Mouse (Mus musculus) liver, postnatal 0 days (tissue): Measurements from ENCODE around the gene Dscaml1. TPM values are rescaled to one million over a fixed set of nuclear protein-coding genes. Genes with fewer than 3 reads are reported as not detected.
A peak's percentile ranks its signal among the peaks of the same experiment; 100 is the strongest.

ENCODE experiments used
- ATAC-seq: fragments of 200-750 bp; cut with Nextera tagmentation; 2 replicates; pipeline ENCODE4 v1.8.0; 2017; ENCODE audit warnings: mild to moderate bottlenecking, moderate library complexity
- DNase-seq: peaks from one replicate; pipeline ENCODE4 v3.0.0-alpha.2; 2016
- H3K27ac ChIP-seq: fragments of 300-500 bp; sonication (generic); 2 replicates; pipeline ENCODE4 v1.5.1; 2014; ENCODE audit warnings: antibody characterized with exemption, moderate library complexity, mild to moderate bottlenecking, low read depth
- H3K27me3 ChIP-seq: fragments of 300-500 bp; sonication (generic); 2 replicates; pipeline ENCODE4 v1.6.1; 2014; ENCODE audit warnings: low read length, control low read depth, mixed read lengths; ENCODE audit not compliant: insufficient read depth
- H3K36me3 ChIP-seq: fragments of 300-500 bp; sonication (generic); replicated peaks from 2 replicates; pipeline ENCODE4 v1.6.1; 2014; ENCODE audit warnings: mild to moderate bottlenecking, control low read depth, low read length, moderate library complexity, mixed read lengths; ENCODE audit not compliant: insufficient read depth
- H3K4me1 ChIP-seq: fragments of 300-500 bp; sonication (generic); 2 replicates; pipeline ENCODE4 v1.6.1; 2014; ENCODE audit warnings: antibody characterized with exemption, mild to moderate bottlenecking, control low read depth; ENCODE audit not compliant: insufficient read depth
- H3K4me2 ChIP-seq: fragments of 300-500 bp; sonication (generic); 2 replicates; pipeline ENCODE4 v1.6.1; 2014; ENCODE audit warnings: low read depth, mild to moderate bottlenecking, low read length, moderate library complexity, mixed read lengths
- H3K4me3 ChIP-seq: fragments of 300-500 bp; sonication (generic); 2 replicates; pipeline ENCODE4 v1.5.1; 2014; ENCODE audit warnings: low read depth, low read length
- H3K9ac ChIP-seq: fragments of 300-500 bp; sonication (generic); replicated peaks from 2 replicates; pipeline ENCODE4 v1.6.1; 2014; ENCODE audit warnings: mild to moderate bottlenecking, moderate library complexity
- H3K9me3 ChIP-seq: fragments of 300-500 bp; sonication (generic); 2 replicates; pipeline ENCODE4 v1.6.1; 2016; ENCODE audit warnings: mild to moderate bottlenecking, control low read depth, low read length, mixed read lengths
- CTCF ChIP-seq: sonication (generic); IDR thresholded peaks from 2 replicates; pipeline ENCODE4 v1.5.1; 2016; ENCODE audit warnings: antibody characterized with exemption, low read depth
- EP300 ChIP-seq: IDR thresholded peaks from 2 replicates; pipeline ENCODE4 v1.6.1; 2016; ENCODE audit warnings: antibody characterized with exemption, low read depth, mild to moderate bottlenecking
- WGBS: fragments of 180-500 bp; shearing (Covaris S2); extraction: QIAGEN DNeasy Blood & Tissue Kit; methylation state at CpG from one replicate; pipeline ENCODE4 v1.1.7; 2014; ENCODE audit not compliant: insufficient replicate concordance; 5-methylcytosine and 5-hydroxymethylcytosine counted together
- polyA plus RNA-seq: library from polyadenylated mRNA; unstranded; fragments of >200 nt; fragmentation: Nextera tagmentation; extraction: Ambion mirVana; gene quantifications from 2 replicates; pipeline ENCODE4 v1.2.1, GENCODE M21; 2015

Dscaml1 gene
- polyA plus RNA-seq, 1 experiment from 2014 or later = not detected

GRCm38 (mm10) chr9:45386698-45387097 is 39.7 kb upstream of the Dscaml1 start:
- no peak for TF ChIP-seq CTCF
- TF ChIP-seq EP300 = no peak
- no peak for DNase-seq
- H3K27ac ChIP-seq = no peak overlapping the region
- ATAC-seq = no peak
- no peaks in the 10 kb centered on the region for H3K27me3 ChIP-seq
- H3K9me3 ChIP-seq = no peaks in the 10 kb centered on the region
- 34% methylated on average over 5 of the region's 5 CpGs for WGBS
- H3K36me3 ChIP-seq = no peaks in the 10 kb centered on the region
- H3K9ac ChIP-seq = no peak overlapping the region
- H3K4me1 ChIP-seq = peaks cover 3% of the 10 kb centered on the region; the same call in 1 of the 2 replicates
- no peak overlapping the region for H3K4me2 ChIP-seq
- H3K4me3 ChIP-seq = no peak overlapping the region

DNA sequence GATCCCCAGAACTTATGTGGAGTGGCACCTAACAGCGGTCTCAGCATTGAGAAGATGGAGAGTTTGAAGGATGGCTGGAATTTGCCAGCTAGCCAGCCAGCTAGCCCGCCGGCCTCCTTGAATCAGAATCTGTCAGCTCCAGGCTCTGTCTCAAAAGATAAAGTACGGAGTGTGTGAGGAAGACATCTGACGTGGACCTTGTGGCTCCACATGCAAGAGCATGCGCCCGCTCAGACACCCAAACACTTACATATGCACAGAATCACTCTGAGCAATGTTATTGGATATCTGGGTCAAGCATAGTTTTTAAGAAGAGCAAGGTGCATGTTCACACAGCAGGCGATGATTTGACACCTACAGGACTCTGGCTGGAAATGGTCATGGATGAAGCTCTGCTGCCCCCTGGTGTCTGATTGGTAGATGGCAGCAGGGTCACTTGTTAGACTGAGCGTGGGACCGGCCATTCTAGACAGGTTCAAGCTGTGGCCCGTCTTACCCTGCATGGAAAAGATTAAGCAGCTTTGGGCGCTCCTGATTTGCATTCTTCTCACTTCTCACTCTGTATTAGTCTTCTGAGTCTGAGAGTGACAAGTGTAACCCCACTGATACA is 37.9 kb upstream of the Dscaml1 start:
- TF ChIP-seq EP300 (no peak), CTCF (peak; percentile 98)
- Histone ChIP-seq H3K36me3 (no peaks in the 10 kb centered on the region), H3K4me3 (no peak overlapping the region), H3K27me3 (no peaks in the 10 kb centered on the region), H3K4me2 (no peak overlapping the region), H3K9me3 (no peaks in the 10 kb centered on the region), H3K27ac (no peak overlapping the region), H3K4me1 (peaks cover 3% of the 10 kb centered on the region; the same call in 1 of the 2 replicates), H3K9ac (no peak overlapping the region)
- ATAC-seq (peak; percentile 54; the same call in 1 of the 2 replicates), DNase-seq (peak; percentile 87)
- 33% methylated on average over 12 of the region's 12 CpGs for WGBS

DNA sequence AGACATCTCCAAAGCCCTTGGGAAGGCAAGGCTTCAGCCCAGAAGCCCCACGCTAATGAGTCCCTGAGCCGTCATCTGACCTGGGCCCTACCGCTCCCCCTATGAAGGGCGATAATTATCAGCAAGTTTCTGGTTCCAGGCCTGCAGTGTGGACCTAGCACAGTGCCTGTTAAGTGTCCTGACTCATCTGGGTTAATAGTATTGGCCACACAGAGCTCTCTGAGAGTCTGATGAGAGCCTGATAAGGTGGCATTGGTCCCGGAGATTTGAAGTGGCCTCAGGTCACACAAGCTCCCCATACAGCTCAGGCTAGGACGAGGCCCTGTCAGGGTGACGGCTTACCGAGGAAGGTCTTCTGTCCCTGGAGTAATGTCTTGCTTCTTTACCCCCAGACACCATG is 36.8 kb upstream of the Dscaml1 start:
- peaks cover 3% of the 10 kb centered on the region; the same call in 1 of the 2 replicates for H3K4me1 ChIP-seq
- WGBS = 76% methylated on average over 8 of the region's 8 CpGs
- no peak for DNase-seq
- H3K36me3 ChIP-seq = no peaks in the 10 kb centered on the region
- no peak overlapping the region for H3K4me3 ChIP-seq
- TF ChIP-seq EP300 = no peak
- no peak for TF ChIP-seq CTCF
- no peak overlapping the region for H3K27ac ChIP-seq
- no peaks in the 10 kb centered on the region for H3K27me3 ChIP-seq
- H3K9ac ChIP-seq = no peak overlapping the region
- H3K4me2 ChIP-seq = no peak overlapping the region
- ATAC-seq = no peak
- H3K9me3 ChIP-seq = no peaks in the 10 kb centered on the region

DNA sequence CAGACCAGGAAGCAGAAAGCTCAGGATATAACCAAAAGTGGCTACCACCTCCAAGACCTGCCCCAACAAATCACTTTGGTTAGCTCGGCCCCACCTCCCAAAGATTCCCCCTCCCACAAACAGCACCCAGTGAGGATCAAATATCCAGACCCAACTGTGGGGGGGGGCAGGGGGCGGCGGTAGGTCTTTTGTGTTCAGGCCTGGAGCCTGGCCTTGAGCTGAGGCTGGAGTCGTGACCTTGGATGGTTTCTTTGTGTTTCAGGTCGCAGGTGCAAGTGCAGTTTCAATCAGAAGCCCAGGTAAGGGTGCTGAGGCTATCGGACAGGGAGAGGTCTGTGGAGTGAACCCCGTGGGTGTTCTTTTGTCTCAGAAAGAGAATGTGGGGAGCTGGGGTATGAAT is 35.1 kb upstream of the Dscaml1 start:
- Histone ChIP-seq H3K27ac (no peak overlapping the region), H3K4me2 (no peak overlapping the region), H3K4me1 (peaks cover 3% of the 10 kb centered on the region; the same call in 1 of the 2 replicates), H3K9ac (no peak overlapping the region), H3K36me3 (no peaks in the 10 kb centered on the region), H3K4me3 (no peak overlapping the region), H3K9me3 (no peaks in the 10 kb centered on the region), H3K27me3 (no peaks in the 10 kb centered on the region)
- 56% methylated on average over 7 of the region's 7 CpGs for WGBS
- TF ChIP-seq EP300 (no peak), CTCF (no peak)
- no peak for DNase-seq
- ATAC-seq = no peak

- no peak for DNase-seq
- Histone ChIP-seq H3K4me3 (no peak overlapping the region), H3K36me3 (no peaks in the 10 kb centered on the region), H3K9ac (no peak overlapping the region), H3K27ac (no peak overlapping the region), H3K27me3 (no peaks in the 10 kb centered on the region), H3K4me2 (no peak overlapping the region), H3K9me3 (no peaks in the 10 kb centered on the region), H3K4me1 (peaks cover 3% of the 10 kb centered on the region; the same call in 1 of the 2 replicates)
- 71% methylated on average over 6 of the region's 6 CpGs for WGBS
- ATAC-seq = no peak
- TF ChIP-seq EP300 (no peak), CTCF (no peak)
Observed at GRCm38 (mm10) chr9:45395218-45395617, 31.2 kb upstream of the Dscaml1 start.

- Histone ChIP-seq H3K9me3 (no peaks in the 10 kb centered on the region), H3K27ac (no peak overlapping the region), H3K4me2 (no peak overlapping the region), H3K4me1 (peaks cover 3% of the 10 kb centered on the region; the same call in 1 of the 2 replicates), H3K9ac (no peak overlapping the region), H3K27me3 (no peaks in the 10 kb centered on the region), H3K4me3 (no peak overlapping the region), H3K36me3 (no peaks in the 10 kb centered on the region)
- TF ChIP-seq CTCF (no peak), EP300 (no peak)
- 47% methylated on average over 3 of the region's 3 CpGs for WGBS
- ATAC-seq (no peak), DNase-seq (no peak)
Observed at GRCm38 (mm10) chr9:45395796-45396195, 30.6 kb upstream of the Dscaml1 start.
